Mouse (Mus musculus): ENCODE measurements around the gene Lhx3. TPM values are rescaled to one million over a fixed set of nuclear protein-coding genes. Genes with fewer than 3 reads are reported as not detected.

Gene Lhx3
- total RNA-seq (2012; rRNA removed) (not detected in 2 replicates), total RNA-seq (2014; rRNA removed) (not detected in 2 replicates), polyA plus RNA-seq (2012; ENCODE audit: insufficient read length, low read depth) (not detected in 2 replicates)

DNA sequence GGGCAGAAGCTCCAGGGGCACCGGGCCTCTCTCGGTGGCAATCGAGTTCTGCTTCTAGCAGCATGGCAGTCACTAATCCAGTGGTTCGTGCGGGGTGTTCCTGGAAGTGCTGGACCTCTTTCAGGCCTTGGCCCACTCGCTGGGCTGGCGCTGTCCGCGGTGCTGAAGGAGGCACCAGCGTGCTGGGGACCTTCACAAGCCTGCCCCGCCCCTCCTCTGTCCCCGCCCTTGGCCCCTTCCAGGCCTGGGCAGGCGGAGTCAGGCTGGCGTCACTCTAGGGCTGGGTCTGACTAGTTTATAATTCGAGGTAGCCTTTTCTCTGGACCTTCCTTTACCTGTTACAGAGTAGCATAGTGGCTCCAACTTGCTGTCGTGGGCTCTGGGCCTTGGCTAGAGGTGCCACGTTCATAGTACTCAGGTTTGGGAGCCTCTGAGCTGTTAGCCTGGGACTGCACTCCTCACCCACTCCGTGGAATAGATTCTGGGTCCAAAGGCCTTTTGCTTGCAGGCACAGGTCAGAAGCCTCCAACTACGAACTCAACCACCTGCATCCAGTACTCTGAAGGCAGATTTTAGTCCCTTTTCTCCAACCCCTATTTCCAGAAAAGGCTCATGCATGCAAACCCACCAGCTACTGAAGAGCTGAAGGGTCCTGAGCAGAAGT lies at the start of gene Lhx3:
TSS of gene Lhx3 (minus strand) at position 164 of the 664 bp plus-strand sequence.
- Histone ChIP-seq H3K4me3 (replicated peaks in 1 of 3; ENCODE audit: low read depth in 2 of 3, low read length in 2 of 3, poor library complexity in 1 of 3) (no peak within 1 kb of the TSS), H3K4me2 (ENCODE audit: insufficient read depth, low read depth, poor library complexity, severe bottlenecking) (no peak within 1 kb of the TSS), H3K79me2 (replicated peaks; ENCODE audit: control insufficient read depth, extremely low read depth, insufficient read depth, poor library complexity, severe bottlenecking) (no peaks in the 10 kb centered on the region), H3K27ac (ENCODE audit: insufficient read depth, low read depth) (no peak within 1 kb of the TSS), H3K9me3 (replicated peaks; ENCODE audit: low read length) (peaks cover 9% of the 10 kb centered on the region), H3K27me3 (replicated peaks) (peaks cover 2% of the 10 kb centered on the region), H3K9ac (ENCODE audit: insufficient read depth, low read depth) (no peak within 1 kb of the TSS), H3K4me1 (ENCODE audit: control insufficient read depth in 1 of 2, insufficient read depth in 2 of 2) (no peaks in the 10 kb centered on the region), H3K36me3 (replicated peaks in 1 of 2; ENCODE audit: control insufficient read depth in 1 of 2, insufficient read depth in 1 of 2, low read length in 1 of 2) (peaks cover 29 to 38% of the 10 kb centered on the region in 2 experiments)
- DNase-seq (ENCODE audit: extremely low read depth): peak; percentile 22
- dilution Hi-C loops (cut with MboI; ENCODE audit: extremely low pct_ligation_motif_present, extremely low pct_unique_long_range_greater_than_20kb, low sequenced_read_pairs) (no loop called here), in situ Hi-C loops (cut with MboI; ENCODE audit: low pct_ligation_motif_present, low pct_unique_long_range_greater_than_20kb, low sequenced_read_pairs) (no loop called here)
- TF ChIP-seq CHD2 (IDR thresholded peaks at IDR 0.05; ENCODE audit: low read length): no peak
- TF ChIP-seq CHD1 (IDR thresholded peaks at IDR 0.05; ENCODE audit: low read depth, low read length): no peak
- peak; percentile 29; the same call in 1 of the 2 replicates for TF ChIP-seq MXI1 (IDR thresholded peaks at IDR 0.05; ENCODE audit: low read depth, low read length)
- no peak for TF ChIP-seq MAFK (IDR thresholded peaks at IDR 0.05; ENCODE audit: insufficient replicate concordance, low read length)
- TF ChIP-seq MEF2A (IDR thresholded peaks at IDR 0.05; ENCODE audit: borderline replicate concordance, low read depth, low read length): no peak

DNA sequence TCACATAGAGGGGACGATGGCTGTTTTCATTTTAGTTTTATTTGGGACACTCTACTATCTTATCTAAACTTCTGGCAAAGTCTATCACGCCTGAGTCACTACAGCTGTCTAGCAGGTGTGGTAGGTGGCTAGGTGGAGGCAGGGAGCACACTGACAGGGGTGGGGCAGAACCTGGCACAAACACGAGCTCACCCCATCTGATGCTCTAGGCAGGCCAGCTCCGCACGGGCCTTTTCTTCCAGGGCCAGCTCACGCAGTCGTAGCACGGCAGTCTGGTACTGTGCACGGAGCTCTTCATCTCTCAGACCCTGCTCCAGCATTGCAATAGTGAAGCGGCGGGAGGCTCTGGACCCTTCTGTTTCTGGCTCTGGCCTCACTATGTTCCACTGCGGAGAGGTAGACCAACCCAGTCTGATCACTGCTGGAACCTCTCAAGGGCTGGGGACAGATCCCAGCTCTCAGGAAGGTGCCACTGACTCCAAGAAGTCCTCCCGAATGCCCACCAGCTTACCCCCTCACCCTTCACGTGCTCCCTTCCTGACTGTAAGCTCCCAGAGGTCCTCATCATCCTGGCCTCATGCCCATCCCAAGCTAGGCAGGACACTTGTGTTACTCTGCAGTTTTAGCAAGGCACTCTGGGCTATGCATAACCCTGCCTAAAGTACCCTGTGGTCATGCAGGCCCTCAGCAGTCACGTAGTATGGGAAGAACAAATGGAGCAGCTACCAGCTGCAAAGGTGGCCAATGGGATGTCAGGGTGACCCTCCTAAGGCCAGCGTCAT lies 49.4 kb upstream of the Lhx3 start:
- H3K36me3 ChIP-seq (replicated peaks in 1 of 2; ENCODE audit: control insufficient read depth in 1 of 2, insufficient read depth in 1 of 2, low read length in 1 of 2): no peaks in the 10 kb centered on the region
- H3K27me3 ChIP-seq (replicated peaks): peaks cover 66% of the 10 kb centered on the region
- in situ Hi-C loops (cut with MboI; ENCODE audit: low pct_ligation_motif_present, low pct_unique_long_range_greater_than_20kb, low sequenced_read_pairs) (no loop called here), dilution Hi-C loops (cut with MboI; ENCODE audit: extremely low pct_ligation_motif_present, extremely low pct_unique_long_range_greater_than_20kb, low sequenced_read_pairs) (no loop called here)
- H3K4me2 ChIP-seq (ENCODE audit: insufficient read depth, low read depth, poor library complexity, severe bottlenecking): no peak overlapping the region
- H3K9me3 ChIP-seq (replicated peaks; ENCODE audit: low read length): no peaks in the 10 kb centered on the region
- H3K79me2 ChIP-seq (replicated peaks; ENCODE audit: control insufficient read depth, extremely low read depth, insufficient read depth, poor library complexity, severe bottlenecking): no peaks in the 10 kb centered on the region
- TF ChIP-seq MAX (IDR thresholded peaks at IDR 0.05; ENCODE audit: low read length) (no peak), IRF4 (IDR thresholded peaks at IDR 0.05; ENCODE audit: low read depth, low read length) (no peak), ELF1 (IDR thresholded peaks at IDR 0.05; ENCODE audit: low read depth, low read length) (no peak)
- no peak overlapping the region for H3K4me3 ChIP-seq (replicated peaks in 1 of 3; ENCODE audit: low read depth in 2 of 3, low read length in 2 of 3, poor library complexity in 1 of 3)
- no peak for DNase-seq (ENCODE audit: extremely low read depth)
- H3K4me1 ChIP-seq (ENCODE audit: control insufficient read depth in 1 of 2, insufficient read depth in 2 of 2): 0 out of 4 replicates have a peak, but pooled peaks cover 0 to 2% of the 10 kb centered on the region in 2 experiments
- H3K9ac ChIP-seq (ENCODE audit: insufficient read depth, low read depth): no peak overlapping the region
- H3K27ac ChIP-seq (ENCODE audit: insufficient read depth, low read depth): no peak overlapping the region

DNA sequence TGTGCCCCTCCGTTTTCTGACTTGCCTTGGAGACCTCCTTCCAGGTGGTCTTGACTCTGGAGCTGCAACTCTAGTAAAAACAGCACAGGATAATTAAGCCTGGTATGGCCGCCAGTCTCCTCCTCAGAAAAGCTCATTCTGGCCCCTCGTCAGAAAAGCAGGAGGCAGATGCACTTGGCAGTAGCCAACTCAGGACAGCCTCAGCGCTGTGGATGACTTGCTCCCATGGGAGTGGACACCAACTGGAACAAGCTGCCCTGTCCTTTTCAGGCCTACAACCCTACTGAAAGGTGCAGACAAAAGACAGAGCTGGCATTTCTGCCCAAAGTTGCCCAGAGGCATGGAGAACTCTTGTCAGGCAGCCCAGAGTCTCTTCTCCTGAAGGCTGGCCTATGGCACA lies 46.7 kb upstream of the Lhx3 start:
- H3K9me3 ChIP-seq (replicated peaks; ENCODE audit: low read length): no peaks in the 10 kb centered on the region
- 0 out of 4 replicates have a peak, but pooled peaks cover 0 to 2% of the 10 kb centered on the region in 2 experiments for H3K4me1 ChIP-seq (ENCODE audit: control insufficient read depth in 1 of 2, insufficient read depth in 2 of 2)
- H3K9ac ChIP-seq (ENCODE audit: insufficient read depth, low read depth): no peak overlapping the region
- no peak overlapping the region for H3K27ac ChIP-seq (ENCODE audit: insufficient read depth, low read depth)
- dilution Hi-C loops (cut with MboI; ENCODE audit: extremely low pct_ligation_motif_present, extremely low pct_unique_long_range_greater_than_20kb, low sequenced_read_pairs) (no loop called here), in situ Hi-C loops (cut with MboI; ENCODE audit: low pct_ligation_motif_present, low pct_unique_long_range_greater_than_20kb, low sequenced_read_pairs) (no loop called here)
- H3K79me2 ChIP-seq (replicated peaks; ENCODE audit: control insufficient read depth, extremely low read depth, insufficient read depth, poor library complexity, severe bottlenecking): no peaks in the 10 kb centered on the region
- peaks cover 91% of the 10 kb centered on the region for H3K27me3 ChIP-seq (replicated peaks)
- no peak overlapping the region for H3K4me2 ChIP-seq (ENCODE audit: insufficient read depth, low read depth, poor library complexity, severe bottlenecking)
- H3K4me3 ChIP-seq (replicated peaks in 1 of 3; ENCODE audit: low read depth in 2 of 3, low read length in 2 of 3, poor library complexity in 1 of 3): no peak overlapping the region
- H3K36me3 ChIP-seq (replicated peaks in 1 of 2; ENCODE audit: control insufficient read depth in 1 of 2, insufficient read depth in 1 of 2, low read length in 1 of 2): no peaks in the 10 kb centered on the region
- TF ChIP-seq ELF1 (IDR thresholded peaks at IDR 0.05; ENCODE audit: low read depth, low read length): no peak
- no peak for TF ChIP-seq POLR2AphosphoS2 (IDR thresholded peaks at IDR 0.05; ENCODE audit: low read depth, low read length)
- TF ChIP-seq ZNF384 (IDR thresholded peaks at IDR 0.05; ENCODE audit: low read depth, low read length): no peak
- TF ChIP-seq IRF4 (IDR thresholded peaks at IDR 0.05; ENCODE audit: low read depth, low read length): no peak
- TF ChIP-seq RAD21 (IDR thresholded peaks at IDR 0.05; ENCODE audit: low read depth, low read length): no peak
- no peak for TF ChIP-seq NRF1 (IDR thresholded peaks at IDR 0.05; ENCODE audit: low read depth, low read length)
- TF ChIP-seq ETS1 (conservative IDR thresholded peaks at IDR 0.05; ENCODE audit: low read depth, low read length): no peak
- no peak for TF ChIP-seq ZMIZ1 (IDR thresholded peaks at IDR 0.05; ENCODE audit: low read depth, low read length)
- TF ChIP-seq MEF2A (IDR thresholded peaks at IDR 0.05; ENCODE audit: borderline replicate concordance, low read depth, low read length): no peak
- TF ChIP-seq HCFC1 (IDR thresholded peaks at IDR 0.05; ENCODE audit: low read depth, low read length): no peak
- no peak for TF ChIP-seq MXI1 (IDR thresholded peaks at IDR 0.05; ENCODE audit: low read depth, low read length)
- no peak for TF ChIP-seq UBTF (IDR thresholded peaks at IDR 0.05; ENCODE audit: low read depth, low read length)
- no peak for TF ChIP-seq USF2 (conservative IDR thresholded peaks at IDR 0.05; ENCODE audit: low read depth, low read length)
- no peak for DNase-seq (ENCODE audit: extremely low read depth)
